Mouse (Mus musculus): ENCODE data around the gene Cluap1. TPM values are rescaled to one million over a fixed set of nuclear protein-coding genes. Genes with fewer than 3 reads are reported as not detected.

Cluap1 gene
- polyA plus RNA-seq, 1 experiment from 2014 or later: 21.1 TPM

- Histone ChIP-seq H3K27ac (ENCODE audit: low read length) (no peak overlapping the region), H3K9ac (ENCODE audit: low read length) (no peak overlapping the region), H3K9me3 (replicated peaks; ENCODE audit: control insufficient read depth, low read length) (no peaks in the 10 kb centered on the region), H3K27me3 (ENCODE audit: control insufficient read depth, insufficient read depth, low read length) (no peaks in the 10 kb centered on the region), H3K4me1 (ENCODE audit: control insufficient read depth, insufficient read depth, low read length) (no peaks in the 10 kb centered on the region), H3K36me3 (ENCODE audit: control insufficient read depth, insufficient read depth, low read length) (no peaks in the 10 kb centered on the region), H3K4me2 (ENCODE audit: low read depth, low read length) (no peak overlapping the region), H3K4me3 (replicated peaks; ENCODE audit: low read length) (no peak overlapping the region)
- no peak for ATAC-seq (ENCODE audit: insufficient read depth, low FRiP score)
- 45% methylated on average over 3 of the region's 3 CpGs for WGBS
These were observed 14.9 kb upstream of the Cluap1 start for GRCm38 (mm10) chr16:3893739-3894138.

- WGBS: 69% methylated on average over 9 of the region's 9 CpGs
- peaks cover 4% of the 10 kb centered on the region; the same call in 1 of the 2 replicates for H3K36me3 ChIP-seq (ENCODE audit: control insufficient read depth, insufficient read depth, low read length)
- no peak overlapping the region for H3K4me3 ChIP-seq (replicated peaks; ENCODE audit: low read length)
These were observed 13.3 kb upstream of the Cluap1 start for GRCm38 (mm10) chr16:3895173-3895792.

GRCm38 (mm10) chr16:3896046-3896445, 12.6 kb upstream of the Cluap1 start:
- Histone ChIP-seq H3K4me3 (replicated peaks; ENCODE audit: low read length) (no peak overlapping the region), H3K27ac (ENCODE audit: low read length) (no peak overlapping the region)

More at GRCm38 (mm10) chr16:3895173-3895792, 13.3 kb upstream of the Cluap1 start:
- Histone ChIP-seq H3K9ac (ENCODE audit: low read length) (no peak overlapping the region), H3K4me1 (ENCODE audit: control insufficient read depth, insufficient read depth, low read length) (no peaks in the 10 kb centered on the region), H3K27ac (ENCODE audit: low read length) (peak overlapping the region; percentile 65), H3K27me3 (ENCODE audit: control insufficient read depth, insufficient read depth, low read length) (no peaks in the 10 kb centered on the region), H3K9me3 (replicated peaks; ENCODE audit: control insufficient read depth, low read length) (no peaks in the 10 kb centered on the region), H3K4me2 (ENCODE audit: low read depth, low read length) (no peak overlapping the region; the same call in 1 of the 2 replicates)
- ATAC-seq (ENCODE audit: insufficient read depth, low FRiP score): peak; percentile 58; the same call in 1 of the 2 replicates

GRCm38 (mm10) chr16:3896553-3896952, 12.0 kb upstream of the Cluap1 start:
- Histone ChIP-seq H3K9ac (ENCODE audit: low read length) (no peak overlapping the region), H3K36me3 (ENCODE audit: control insufficient read depth, insufficient read depth, low read length) (peaks cover 16% of the 10 kb centered on the region; the same call in 1 of the 2 replicates), H3K4me1 (ENCODE audit: control insufficient read depth, insufficient read depth, low read length) (no peaks in the 10 kb centered on the region), H3K4me3 (replicated peaks; ENCODE audit: low read length) (no peak overlapping the region), H3K4me2 (ENCODE audit: low read depth, low read length) (no peak overlapping the region), H3K27ac (ENCODE audit: low read length) (no peak overlapping the region), H3K9me3 (replicated peaks; ENCODE audit: control insufficient read depth, low read length) (no peaks in the 10 kb centered on the region), H3K27me3 (ENCODE audit: control insufficient read depth, insufficient read depth, low read length) (no peaks in the 10 kb centered on the region)
- WGBS: 92% methylated on average over 1 of the region's 1 CpGs
- ATAC-seq (ENCODE audit: insufficient read depth, low FRiP score): no peak

More at GRCm38 (mm10) chr16:3896046-3896445, 12.6 kb upstream of the Cluap1 start:
- Histone ChIP-seq H3K27me3 (ENCODE audit: control insufficient read depth, insufficient read depth, low read length) (no peaks in the 10 kb centered on the region), H3K4me1 (ENCODE audit: control insufficient read depth, insufficient read depth, low read length) (no peaks in the 10 kb centered on the region), H3K4me2 (ENCODE audit: low read depth, low read length) (no peak overlapping the region), H3K9ac (ENCODE audit: low read length) (no peak overlapping the region), H3K9me3 (replicated peaks; ENCODE audit: control insufficient read depth, low read length) (no peaks in the 10 kb centered on the region), H3K36me3 (ENCODE audit: control insufficient read depth, insufficient read depth, low read length) (peaks cover 11% of the 10 kb centered on the region; the same call in 1 of the 2 replicates)
- WGBS: 83% methylated on average over 6 of the region's 6 CpGs
- no peak for ATAC-seq (ENCODE audit: insufficient read depth, low FRiP score)

- Histone ChIP-seq H3K4me3 (replicated peaks; ENCODE audit: low read length) (no peak overlapping the region), H3K36me3 (ENCODE audit: control insufficient read depth, insufficient read depth, low read length) (peaks cover 11% of the 10 kb centered on the region), H3K27ac (ENCODE audit: low read length) (no peak overlapping the region), H3K27me3 (ENCODE audit: control insufficient read depth, insufficient read depth, low read length) (no peaks in the 10 kb centered on the region), H3K9me3 (replicated peaks; ENCODE audit: control insufficient read depth, low read length) (no peaks in the 10 kb centered on the region), H3K4me1 (ENCODE audit: control insufficient read depth, insufficient read depth, low read length) (peaks cover 6% of the 10 kb centered on the region; the same call in 1 of the 2 replicates), H3K9ac (ENCODE audit: low read length) (no peak overlapping the region), H3K4me2 (ENCODE audit: low read depth, low read length) (no peak overlapping the region)
- 78% methylated on average over 2 of the region's 2 CpGs for WGBS
- no peak for ATAC-seq (ENCODE audit: insufficient read depth, low FRiP score)
These were observed 1.1 kb upstream of the Cluap1 start for GRCm38 (mm10) chr16:3907471-3907870.

GRCm38 (mm10) chr16:3909118-3909517, 517 bp downstream of the Cluap1 start:
- Histone ChIP-seq H3K36me3 (ENCODE audit: control insufficient read depth, insufficient read depth, low read length) (peaks cover 8% of the 10 kb centered on the region), H3K4me3 (replicated peaks; ENCODE audit: low read length) (peak overlapping the region; percentile 74), H3K27ac (ENCODE audit: low read length) (peak overlapping the region; percentile 36; the same call in 1 of the 2 replicates), H3K4me1 (ENCODE audit: control insufficient read depth, insufficient read depth, low read length) (peaks cover 6% of the 10 kb centered on the region; the same call in 1 of the 2 replicates), H3K4me2 (ENCODE audit: low read depth, low read length) (peak overlapping the region; percentile 88), H3K27me3 (ENCODE audit: control insufficient read depth, insufficient read depth, low read length) (no peaks in the 10 kb centered on the region), H3K9me3 (replicated peaks; ENCODE audit: control insufficient read depth, low read length) (no peaks in the 10 kb centered on the region), H3K9ac (ENCODE audit: low read length) (peak overlapping the region; percentile 89)
- no peak for ATAC-seq (ENCODE audit: insufficient read depth, low FRiP score)
- WGBS: 3% methylated on average over 20 of the region's 20 CpGs

GRCm38 (mm10) chr16:3920756-3921155, 12.2 kb downstream of the Cluap1 start:
- peaks cover 16% of the 10 kb centered on the region for H3K36me3 ChIP-seq (ENCODE audit: control insufficient read depth, insufficient read depth, low read length)
- WGBS: 94% methylated on average over 2 of the region's 2 CpGs
- ATAC-seq (ENCODE audit: insufficient read depth, low FRiP score): no peak

GRCm38 (mm10) chr16:3923515-3923914, 14.9 kb downstream of the Cluap1 start:
- ATAC-seq (ENCODE audit: insufficient read depth, low FRiP score): no peak
- Histone ChIP-seq H3K27ac (ENCODE audit: low read length) (no peak overlapping the region), H3K9ac (ENCODE audit: low read length) (no peak overlapping the region), H3K4me2 (ENCODE audit: low read depth, low read length) (no peak overlapping the region), H3K4me1 (ENCODE audit: control insufficient read depth, insufficient read depth, low read length) (no peaks in the 10 kb centered on the region), H3K9me3 (replicated peaks; ENCODE audit: control insufficient read depth, low read length) (no peaks in the 10 kb centered on the region), H3K4me3 (replicated peaks; ENCODE audit: low read length) (no peak overlapping the region), H3K36me3 (ENCODE audit: control insufficient read depth, insufficient read depth, low read length) (peaks cover 19% of the 10 kb centered on the region), H3K27me3 (ENCODE audit: control insufficient read depth, insufficient read depth, low read length) (no peaks in the 10 kb centered on the region)
- 81% methylated on average over 3 of the region's 3 CpGs for WGBS

More at GRCm38 (mm10) chr16:3920756-3921155, 12.2 kb downstream of the Cluap1 start:
- H3K27ac ChIP-seq (ENCODE audit: low read length): no peak overlapping the region
- no peak overlapping the region for H3K4me2 ChIP-seq (ENCODE audit: low read depth, low read length)
- H3K27me3 ChIP-seq (ENCODE audit: control insufficient read depth, insufficient read depth, low read length): no peaks in the 10 kb centered on the region
- no peaks in the 10 kb centered on the region for H3K4me1 ChIP-seq (ENCODE audit: control insufficient read depth, insufficient read depth, low read length)
- no peaks in the 10 kb centered on the region for H3K9me3 ChIP-seq (replicated peaks; ENCODE audit: control insufficient read depth, low read length)
- no peak overlapping the region for H3K4me3 ChIP-seq (replicated peaks; ENCODE audit: low read length)
- H3K9ac ChIP-seq (ENCODE audit: low read length): no peak overlapping the region

- no peak overlapping the region for H3K4me3 ChIP-seq (replicated peaks; ENCODE audit: low read length)
- no peak overlapping the region for H3K4me2 ChIP-seq (ENCODE audit: low read depth, low read length)
- no peaks in the 10 kb centered on the region for H3K9me3 ChIP-seq (replicated peaks; ENCODE audit: control insufficient read depth, low read length)
- H3K4me1 ChIP-seq (ENCODE audit: control insufficient read depth, insufficient read depth, low read length): no peaks in the 10 kb centered on the region
- no peak overlapping the region for H3K27ac ChIP-seq (ENCODE audit: low read length)
- no peaks in the 10 kb centered on the region for H3K27me3 ChIP-seq (ENCODE audit: control insufficient read depth, insufficient read depth, low read length)
- WGBS: 78% methylated on average over 4 of the region's 4 CpGs
- no peak overlapping the region for H3K9ac ChIP-seq (ENCODE audit: low read length)
- peaks cover 21% of the 10 kb centered on the region for H3K36me3 ChIP-seq (ENCODE audit: control insufficient read depth, insufficient read depth, low read length)
- no peak for ATAC-seq (ENCODE audit: insufficient read depth, low FRiP score)
These were observed 15.4 kb downstream of the Cluap1 start for GRCm38 (mm10) chr16:3923966-3924365.

All from stomach, embryonic 16.5 days (tissue).